Mouse (Mus musculus) intestine, embryonic 16.5 days (tissue): ENCODE results near the gene Sept6. TPM values are rescaled to one million over a fixed set of nuclear protein-coding genes. Genes with fewer than 3 reads are reported as not detected.
A peak's percentile ranks its signal among the peaks of the same experiment; 100 is the strongest.

Experiments
- ATAC-seq: fragments of 200-750 bp; cut with Nextera tagmentation; 2 replicates; pipeline ENCODE4 v1.8.0; 2017; ENCODE audit warnings: moderate TSS enrichment, moderate library complexity
- H3K27ac ChIP-seq: fragments of 300-500 bp; sonication (generic); 2 replicates; pipeline ENCODE4 v1.5.1; 2014; ENCODE audit warnings: mild to moderate bottlenecking, low read length
- H3K27me3 ChIP-seq: fragments of 300-500 bp; sonication (generic); replicated peaks from 2 replicates; pipeline ENCODE4 v1.6.1; 2014; ENCODE audit warnings: low read length, control low read depth, mixed read lengths; ENCODE audit not compliant: control insufficient read depth, insufficient read depth
- H3K36me3 ChIP-seq: fragments of 300-500 bp; sonication (generic); 2 replicates; pipeline ENCODE4 v1.6.1; 2014; ENCODE audit warnings: low read length, control low read depth; ENCODE audit not compliant: control insufficient read depth, insufficient read depth
- H3K4me1 ChIP-seq: fragments of 300-500 bp; sonication (generic); 2 replicates; pipeline ENCODE4 v1.6.1; 2014; ENCODE audit warnings: low read length, control low read depth, mixed read lengths; ENCODE audit not compliant: control insufficient read depth, insufficient read depth
- H3K4me2 ChIP-seq: fragments of 300-500 bp; sonication (generic); 2 replicates; pipeline ENCODE4 v1.6.1; 2014; ENCODE audit warnings: low read depth, low read length, control low read depth
- H3K4me3 ChIP-seq: fragments of 300-500 bp; sonication (generic); 2 replicates; pipeline ENCODE4 v1.5.1; 2014; ENCODE audit warnings: mild to moderate bottlenecking, low read length
- H3K9ac ChIP-seq: fragments of 300-500 bp; sonication (generic); 2 replicates; pipeline ENCODE4 v1.6.1; 2014; ENCODE audit warnings: low read depth, low read length
- H3K9me3 ChIP-seq: fragments of 300-500 bp; sonication (generic); 2 replicates; pipeline ENCODE4 v1.6.1; 2016; ENCODE audit warnings: low read length, control low read depth; ENCODE audit not compliant: control insufficient read depth
- WGBS: fragments of 180-500 bp; shearing (Covaris S2); extraction: QIAGEN DNeasy Blood & Tissue Kit; methylation state at CpG from one replicate; pipeline ENCODE4 v1.1.7; 2014; 5-methylcytosine and 5-hydroxymethylcytosine counted together
- polyA plus RNA-seq: library from polyadenylated mRNA; unstranded; fragments of >200 nt; fragmentation: Nextera tagmentation; extraction: Ambion mirVana; gene quantifications from 2 replicates; pipeline ENCODE4 v1.2.1, GENCODE M21; 2015

The Sept6 gene
- polyA plus RNA-seq, 1 experiment from 2014 or later: 12.1 TPM

- Histone ChIP-seq H3K9ac (no peak overlapping the region), H3K4me1 (no peaks in the 10 kb centered on the region), H3K9me3 (no peaks in the 10 kb centered on the region), H3K36me3 (no peaks in the 10 kb centered on the region), H3K27ac (no peak overlapping the region), H3K4me2 (no peak overlapping the region), H3K4me3 (no peak overlapping the region), H3K27me3 (no peaks in the 10 kb centered on the region)
- 85% methylated on average over 4 of the region's 4 CpGs for WGBS
- ATAC-seq: no peak
Measured at GRCm38 (mm10) chrX:36976272-36976671, 15.3 kb downstream of the Sept6 start.

- Histone ChIP-seq H3K27ac (no peak overlapping the region), H3K9me3 (no peaks in the 10 kb centered on the region), H3K27me3 (no peaks in the 10 kb centered on the region), H3K4me3 (no peak overlapping the region), H3K9ac (no peak overlapping the region), H3K4me2 (no peak overlapping the region), H3K4me1 (no peaks in the 10 kb centered on the region), H3K36me3 (no peaks in the 10 kb centered on the region)
- ATAC-seq: no peak
- 73% methylated on average over 5 of the region's 5 CpGs for WGBS
Measured at GRCm38 (mm10) chrX:36974905-36975304, 16.7 kb downstream of the Sept6 start.

GRCm38 (mm10) chrX:36972951-36973471, 18.6 kb downstream of the Sept6 start:
- Histone ChIP-seq H3K9ac (no peak overlapping the region), H3K4me3 (no peak overlapping the region), H3K9me3 (no peaks in the 10 kb centered on the region), H3K4me2 (no peak overlapping the region), H3K27ac (no peak overlapping the region), H3K27me3 (no peaks in the 10 kb centered on the region), H3K36me3 (no peaks in the 10 kb centered on the region), H3K4me1 (no peaks in the 10 kb centered on the region)
- no peak for ATAC-seq
- 66% methylated on average over 5 of the region's 5 CpGs for WGBS

- WGBS: 82% methylated on average over 4 of the region's 4 CpGs
- H3K9ac ChIP-seq: no peak overlapping the region
- H3K27ac ChIP-seq: no peak overlapping the region
- no peaks in the 10 kb centered on the region for H3K4me1 ChIP-seq
- H3K9me3 ChIP-seq: no peaks in the 10 kb centered on the region
- no peak overlapping the region for H3K4me3 ChIP-seq
- H3K36me3 ChIP-seq: no peaks in the 10 kb centered on the region
- H3K4me2 ChIP-seq: no peak overlapping the region
- no peaks in the 10 kb centered on the region for H3K27me3 ChIP-seq
- ATAC-seq: no peak
Measured at GRCm38 (mm10) chrX:36971156-36971555, 20.4 kb downstream of the Sept6 start.

- Histone ChIP-seq H3K27me3 (no peaks in the 10 kb centered on the region), H3K27ac (no peak overlapping the region), H3K9ac (no peak overlapping the region), H3K9me3 (no peaks in the 10 kb centered on the region), H3K36me3 (no peaks in the 10 kb centered on the region), H3K4me2 (no peak overlapping the region), H3K4me1 (no peaks in the 10 kb centered on the region), H3K4me3 (no peak overlapping the region)
- 66% methylated on average over 4 of the region's 4 CpGs for WGBS
- ATAC-seq: no peak
Measured at GRCm38 (mm10) chrX:36969501-36969900, 22.1 kb downstream of the Sept6 start.

GRCm38 (mm10) chrX:36956674-36957073, 34.9 kb downstream of the Sept6 start:
- H3K27ac ChIP-seq: no peak overlapping the region
- no peak for ATAC-seq
- no peaks in the 10 kb centered on the region for H3K27me3 ChIP-seq
- WGBS: 89% methylated on average over 2 of the region's 2 CpGs
- H3K9ac ChIP-seq: no peak overlapping the region
- H3K36me3 ChIP-seq: no peaks in the 10 kb centered on the region
- no peak overlapping the region for H3K4me2 ChIP-seq
- no peaks in the 10 kb centered on the region for H3K9me3 ChIP-seq
- H3K4me3 ChIP-seq: no peak overlapping the region
- H3K4me1 ChIP-seq: no peaks in the 10 kb centered on the region

GRCm38 (mm10) chrX:36941106-36941505, 50.5 kb downstream of the Sept6 start:
- ATAC-seq: no peak

GRCm38 (mm10) chrX:36939806-36940413, 51.7 kb downstream of the Sept6 start:
- Histone ChIP-seq H3K4me2 (no peak overlapping the region), H3K27me3 (no peaks in the 10 kb centered on the region), H3K27ac (no peak overlapping the region), H3K9ac (no peak overlapping the region), H3K36me3 (peaks cover 4% of the 10 kb centered on the region; the same call in 1 of the 2 replicates), H3K4me1 (no peaks in the 10 kb centered on the region), H3K9me3 (no peaks in the 10 kb centered on the region), H3K4me3 (no peak overlapping the region)
- peak; percentile 75 for ATAC-seq
- 66% methylated on average over 4 of the region's 4 CpGs for WGBS

More at GRCm38 (mm10) chrX:36941106-36941505, 50.5 kb downstream of the Sept6 start:
- no peak overlapping the region for H3K9ac ChIP-seq
- whole genome bisulfite sequencing: 63% methylated on average over 3 of the region's 3 CpGs
- no peak overlapping the region for H3K4me2 ChIP-seq
- no peaks in the 10 kb centered on the region for H3K9me3 ChIP-seq
- H3K36me3 ChIP-seq: peaks cover 4% of the 10 kb centered on the region; the same call in 1 of the 2 replicates
- no peak overlapping the region for H3K4me3 ChIP-seq
- no peaks in the 10 kb centered on the region for H3K4me1 ChIP-seq
- no peaks in the 10 kb centered on the region for H3K27me3 ChIP-seq
- no peak overlapping the region for H3K27ac ChIP-seq

- 67% methylated on average over 7 of the region's 7 CpGs for WGBS
- H3K4me1 ChIP-seq: no peaks in the 10 kb centered on the region
- H3K9me3 ChIP-seq: no peaks in the 10 kb centered on the region
- H3K4me3 ChIP-seq: no peak overlapping the region
- H3K27me3 ChIP-seq: no peaks in the 10 kb centered on the region
- no peaks in the 10 kb centered on the region for H3K36me3 ChIP-seq
- no peak overlapping the region for H3K4me2 ChIP-seq
- no peak overlapping the region for H3K9ac ChIP-seq
- H3K27ac ChIP-seq: no peak overlapping the region
- ATAC-seq: no peak
Measured at GRCm38 (mm10) chrX:36935326-36935966, 56.1 kb downstream of the Sept6 start.
